Mouse (Mus musculus): ENCODE data around the gene Rhobtb1.

GRCm38 (mm10) chr10:69257592-69258133, 106.4 kb downstream of the Rhobtb1 start:
- TF ChIP-seq POLR2A (IDR thresholded peaks at IDR 0.05; ENCODE audit: insufficient read length, low read depth) (no peak), USF1 (IDR thresholded peaks at IDR 0.05; ENCODE audit: low read depth) (no peak), E2F4 (IDR thresholded peaks at IDR 0.05; ENCODE audit: insufficient read depth) (no peak), MAX (IDR thresholded peaks at IDR 0.05; ENCODE audit: low read depth) (no peak), MYOG (IDR thresholded peaks at IDR 0.05; ENCODE audit: control insufficient read depth in 1 of 3, insufficient read depth in 1 of 3, insufficient read length in 2 of 3, low read depth in 2 of 3) (no peak), SRF (IDR thresholded peaks at IDR 0.05; ENCODE audit: control insufficient read depth, insufficient read length, low read depth) (no peak), TCF12 (IDR thresholded peaks at IDR 0.05; ENCODE audit: insufficient read depth, poor library complexity, severe bottlenecking) (no peak)
